Mouse (Mus musculus) adrenal gland (tissue): ENCODE data around the gene Ndc80.
"Not testable (repeated sequence)": the region's sequence is repeated elsewhere in the genome, so short reads cannot be mapped to it uniquely, and the experiment has no call there.

ENCODE experiments used
- intact Hi-C: fragments of 180-260 bp; cut with DNase I; formaldehyde crosslinking; loops from one replicate; pipeline ENCODE4 v1.15.1; 2025
- long read RNA-seq, 2 experiments: library from polyadenylated mRNA; unstranded; transcript quantifications; one replicate each; pipeline ENCODE4 v2.0.0; 2020; ENCODE audit warnings: borderline replicate concordance in 1 of 2; ENCODE audit not compliant: insufficient replicate concordance in 1 of 2

Ndc80 gene
- long read RNA-seq, experiment 1, partial matches to known transcripts = 1 of 1 reads
- long read RNA-seq, experiment 1, other reads (novel, unspliced or antisense) = 0 of 1 reads
- long read RNA-seq, experiment 2, partial matches to known transcripts = 0 of 2 reads
- long read RNA-seq, experiment 2, other reads (novel, unspliced or antisense) = 0 of 2 reads

DNA sequence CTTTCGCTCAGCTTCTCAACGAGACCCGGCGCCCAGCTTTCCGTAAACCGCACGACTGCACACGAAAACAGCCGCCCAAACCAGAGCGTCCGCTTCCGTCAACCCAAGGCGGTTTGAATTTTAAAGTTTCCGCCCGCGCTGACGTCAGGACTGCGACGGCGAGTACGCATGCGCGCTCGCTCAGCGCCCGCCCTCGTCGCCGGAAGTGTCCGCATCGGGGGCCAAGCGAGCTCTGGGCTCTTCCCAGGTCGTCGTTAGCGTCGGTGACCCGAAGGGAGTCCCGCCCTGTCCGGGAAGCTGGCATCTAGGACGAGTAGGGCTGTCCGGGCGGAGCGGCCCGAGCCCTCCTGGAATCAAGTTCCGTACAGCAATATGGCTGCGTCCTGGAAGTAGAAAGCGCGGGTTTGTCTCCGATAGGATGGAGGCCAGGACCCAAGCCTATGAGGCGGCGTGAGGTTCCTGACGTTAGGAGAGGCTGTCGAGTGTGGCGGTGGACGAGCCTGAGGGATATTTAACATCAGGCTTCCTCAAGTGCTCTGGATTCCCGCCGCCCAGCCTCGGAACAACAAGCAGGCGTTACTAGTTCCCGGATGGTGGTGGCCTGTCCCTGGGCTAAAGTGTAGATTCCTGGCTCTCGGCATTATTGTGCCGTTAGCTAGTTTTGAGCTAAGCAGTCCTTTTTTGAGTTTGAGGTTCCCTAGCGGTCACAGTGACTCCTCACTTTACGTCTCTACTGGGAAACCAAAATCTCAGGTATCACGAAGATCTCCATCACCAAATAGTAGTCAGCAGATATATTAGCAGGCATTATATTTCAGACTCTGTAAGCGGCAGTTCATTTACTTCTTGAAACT is at the start of gene Ndc80:
TSS of gene Ndc80 (minus strand) at position 147 of the 854 bp plus-strand sequence.
- intact Hi-C loops = loop anchor here (5.0 kb wide), 1 partner anchor 50 kb away; the partner anchor contains the start of gene Smchd1

DNA sequence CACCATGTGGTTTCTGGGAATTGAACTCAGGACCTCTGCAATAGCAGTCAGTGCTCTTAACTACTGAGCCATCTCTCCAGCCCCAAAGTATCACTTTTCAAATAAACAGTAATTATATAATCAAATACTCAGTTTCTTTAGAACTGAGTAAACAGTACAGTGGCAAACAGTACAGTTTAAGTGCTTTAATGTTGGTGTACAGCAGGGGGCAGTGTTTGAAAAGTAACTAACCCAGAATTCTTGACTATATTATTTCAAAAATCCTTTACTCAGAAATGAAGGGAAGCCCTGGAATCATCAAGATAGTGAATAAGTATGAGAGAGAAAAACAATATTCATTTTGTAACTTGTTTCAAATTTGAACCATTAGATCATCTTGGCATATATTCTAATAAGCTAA is 35.0 kb upstream of the Ndc80 start:
- intact Hi-C loops = loop anchor here (10.0 kb wide), 1 partner anchor 683 kb away; no protein-coding TSS in a partner anchor

DNA sequence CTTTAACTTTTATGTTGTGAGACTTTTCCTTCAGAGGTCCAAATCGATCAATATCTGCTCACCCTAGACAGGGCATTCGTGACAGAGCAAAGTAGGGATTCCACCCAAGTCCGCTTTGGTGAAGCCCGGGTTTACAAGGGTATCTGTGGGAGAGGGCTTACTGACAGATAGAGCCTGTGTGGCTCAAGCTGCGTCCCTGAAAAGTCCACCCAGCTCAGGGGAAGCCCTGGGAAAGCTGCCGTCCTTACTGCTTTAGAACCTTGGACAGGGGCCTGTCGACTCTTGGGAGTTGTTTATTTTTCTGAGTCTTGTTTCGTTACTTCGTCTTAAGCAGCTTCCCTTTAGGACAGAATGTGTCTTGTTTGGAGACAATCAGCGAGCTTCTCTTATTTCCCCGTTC is 26.2 kb upstream of the Ndc80 start:
- intact Hi-C loops = loop anchor here (5.0 kb wide), 1 partner anchor 319 kb away; no protein-coding TSS in a partner anchor

DNA sequence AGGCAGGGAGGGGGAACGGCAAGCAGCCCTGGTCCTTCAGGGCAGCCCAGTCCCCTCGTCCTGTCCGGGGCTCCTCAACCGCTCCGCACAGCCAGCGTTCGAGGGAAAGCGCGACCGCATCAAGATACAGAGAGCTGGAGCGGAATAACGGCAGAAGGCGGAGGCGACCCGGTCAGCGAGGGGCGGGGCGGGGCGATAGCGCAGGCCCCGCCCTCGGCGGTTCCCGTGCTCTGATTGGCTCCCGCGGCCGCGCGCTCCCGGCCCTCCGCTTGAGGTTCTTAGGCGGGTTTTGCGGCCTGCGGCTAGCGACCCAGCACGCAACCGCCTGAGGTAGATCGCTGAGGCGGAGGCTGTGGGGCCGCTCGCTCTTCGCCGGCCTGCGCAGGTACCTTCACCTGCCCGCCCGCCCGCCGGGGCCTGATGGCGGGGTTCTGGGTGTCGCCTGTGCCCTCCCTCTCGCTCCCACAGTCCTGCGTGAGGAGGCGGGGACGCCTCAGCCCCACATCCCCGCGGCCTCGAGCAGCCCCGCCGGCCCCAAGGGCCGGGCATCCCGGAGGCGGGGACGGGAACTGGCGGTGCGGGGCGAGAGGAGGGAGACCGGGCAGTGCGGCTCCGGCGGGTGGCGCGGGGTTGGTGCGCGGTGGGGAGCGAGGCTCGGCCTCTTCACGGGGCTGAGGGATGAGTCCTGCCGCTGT is 25.2 kb upstream of the Ndc80 start, which contains the start of gene Spdya:
TSS of gene Spdya (plus strand) at position 305 of the 695 bp plus-strand sequence.
- intact Hi-C loops = loop anchor here (5.0 kb wide), 1 partner anchor 320 kb away; no protein-coding TSS in a partner anchor

DNA sequence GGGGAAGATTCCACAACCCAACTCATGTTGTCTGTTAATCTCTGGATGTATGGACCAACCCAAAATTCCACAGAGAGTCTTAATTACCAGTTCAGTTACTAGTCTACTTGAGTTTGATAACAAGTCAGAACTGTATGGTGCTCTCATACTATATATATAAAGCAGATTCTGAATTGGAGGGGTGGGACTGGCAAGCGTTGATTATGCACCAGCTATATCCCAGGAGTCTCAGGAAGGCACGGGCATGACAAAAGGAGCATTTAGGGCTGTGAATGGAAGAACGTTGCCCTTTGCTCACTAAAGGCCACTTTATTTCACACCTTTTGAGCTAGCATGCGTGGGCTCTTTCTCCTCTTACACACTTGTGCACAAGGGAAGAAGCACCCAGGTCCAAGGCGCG is 24.7 kb upstream of the Ndc80 start:
- intact Hi-C loops = loop anchor here (5.0 kb wide), 1 partner anchor 321 kb away; no protein-coding TSS in a partner anchor

GRCm38 (mm10) chr17:71548586-71548985 is 21.9 kb upstream of the Ndc80 start:
- intact Hi-C loops = no loop called here

- intact Hi-C loops = no loop called here
Observed at GRCm38 (mm10) chr17:71537164-71537563, 10.5 kb upstream of the Ndc80 start.

DNA sequence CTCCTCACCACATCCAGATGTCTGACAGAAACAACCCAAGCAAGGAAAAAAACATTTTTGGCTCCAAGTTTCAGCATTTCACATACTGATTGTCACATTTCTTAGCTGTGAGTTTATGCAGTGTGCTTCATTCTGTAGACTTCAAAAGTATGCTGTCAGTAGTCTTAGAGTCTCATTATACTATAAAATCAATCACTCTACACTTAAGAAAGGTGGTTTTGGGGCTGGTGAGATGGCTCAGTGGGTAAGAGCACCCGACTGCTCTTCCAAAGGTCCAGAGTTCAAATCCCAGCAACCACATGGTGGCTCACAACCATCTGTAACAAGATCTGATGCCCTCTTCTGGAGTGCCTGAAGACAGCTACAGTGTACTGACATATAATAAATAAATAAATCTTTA is 8.9 kb upstream of the Ndc80 start:
- intact Hi-C loops = not testable (repeated sequence)

GRCm38 (mm10) chr17:71528042-71528441 is 1.4 kb upstream of the Ndc80 start:
- intact Hi-C loops = loop anchor here (5.0 kb wide), 1 partner anchor 51 kb away; the partner anchor contains the start of gene Smchd1

DNA sequence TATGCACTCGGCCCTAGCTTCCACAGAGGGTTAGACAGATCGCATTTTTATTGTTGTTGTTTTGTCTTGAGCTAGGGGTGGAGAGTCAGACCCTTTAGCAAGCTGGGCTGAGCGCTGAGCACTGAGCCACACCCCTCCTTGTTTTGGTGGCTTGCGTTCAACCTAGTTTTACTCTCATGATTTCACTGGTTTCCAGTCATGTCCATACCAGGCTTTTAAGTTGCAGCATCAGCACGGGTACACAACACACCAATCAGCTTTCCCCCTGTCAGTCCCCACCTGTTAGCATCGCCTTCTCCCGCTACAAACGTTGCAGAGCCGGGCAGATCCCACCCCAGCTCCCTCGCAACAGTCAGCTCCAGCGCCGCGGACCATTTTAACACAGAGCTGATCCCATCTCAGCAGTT is 352 bp downstream of the Ndc80 start:
- intact Hi-C loops = loop anchor here (5.0 kb wide), 1 partner anchor 49 kb away; the partner anchor contains the start of gene Smchd1

DNA sequence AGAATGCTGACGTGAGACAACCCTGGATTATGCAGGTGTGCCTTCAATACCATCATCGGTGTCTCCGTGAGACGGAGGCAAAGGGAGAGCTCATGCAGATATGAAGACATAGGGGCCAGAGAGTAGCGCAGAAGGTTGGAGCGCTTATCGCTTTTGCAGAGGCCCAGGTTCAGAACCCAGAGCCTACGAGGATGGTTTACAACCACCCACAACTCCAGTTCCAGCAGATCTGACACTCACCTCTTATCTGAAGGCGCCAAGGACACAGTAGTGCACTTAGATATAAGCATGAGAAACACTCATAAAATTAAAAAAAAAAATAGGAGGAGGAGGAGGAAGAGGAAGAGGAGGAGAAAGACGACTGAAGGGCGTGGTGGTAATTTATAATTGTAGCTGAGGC is 16.4 kb downstream of the Ndc80 start:
- intact Hi-C loops = no loop called here

DNA sequence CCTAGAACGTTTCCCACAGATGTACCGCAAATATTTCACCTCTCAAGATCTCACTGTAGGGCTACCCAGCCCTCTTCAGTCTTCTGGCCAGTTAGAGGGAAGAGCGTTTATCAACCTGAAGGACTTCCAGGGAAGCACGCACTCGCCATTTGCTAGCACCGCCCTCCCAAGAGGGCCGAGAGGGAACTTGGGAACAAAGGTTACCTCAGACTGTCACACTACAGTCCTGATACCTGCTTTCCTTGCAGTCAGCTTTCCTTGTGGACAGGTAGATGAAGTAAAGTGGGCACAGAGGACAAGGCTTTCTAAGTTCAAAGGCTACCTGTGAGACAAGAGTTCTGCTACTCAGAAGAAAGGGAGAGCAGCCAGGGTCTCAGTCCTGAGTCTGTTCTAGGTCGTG is 19.8 kb downstream of the Ndc80 start:
- intact Hi-C loops = no loop called here

DNA sequence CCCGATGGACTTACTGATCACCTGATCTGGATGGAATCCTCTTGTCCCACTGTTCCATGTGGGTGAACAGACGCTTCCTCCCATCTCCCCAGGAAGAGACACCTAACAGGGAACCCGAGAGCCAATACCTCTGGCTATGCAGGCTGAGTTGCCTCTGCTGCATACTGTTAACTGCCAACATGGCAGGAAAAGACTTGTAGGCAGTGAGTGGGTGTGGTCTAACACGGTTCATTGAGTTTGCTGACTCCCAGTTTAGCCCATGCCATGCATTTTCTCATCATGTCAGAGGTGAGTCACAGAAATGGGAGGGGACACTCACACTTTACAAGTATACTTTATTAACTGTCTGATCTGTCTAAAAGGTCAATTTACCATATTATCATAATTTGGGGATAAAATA is 30.9 kb downstream of the Ndc80 start:
- intact Hi-C loops = no loop called here

DNA sequence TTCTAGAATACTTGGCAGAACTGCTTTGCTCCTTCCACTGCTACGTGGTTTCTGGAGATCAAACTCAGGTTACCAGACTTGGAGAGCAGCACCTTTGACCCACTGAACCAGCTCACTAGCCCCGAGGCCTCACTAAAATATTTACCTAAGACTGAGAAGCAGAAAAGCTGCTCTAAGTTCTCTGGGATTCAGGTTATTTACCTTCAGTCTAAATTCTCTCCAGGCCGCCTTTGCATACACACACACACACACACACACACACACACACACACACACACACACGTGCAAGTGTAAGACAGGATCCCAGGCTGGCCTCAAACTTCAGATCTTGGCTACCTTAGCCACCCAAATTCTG is 35.3 kb downstream of the Ndc80 start:
- intact Hi-C loops = no loop called here

- intact Hi-C loops = no loop called here
Observed at GRCm38 (mm10) chr17:71490666-71491331, 35.9 kb downstream of the Ndc80 start.

GRCm38 (mm10) chr17:71489703-71490461 is 36.8 kb downstream of the Ndc80 start:
- intact Hi-C loops = no loop called here

- intact Hi-C loops = no loop called here
Observed at GRCm38 (mm10) chr17:71486231-71486851, 40.3 kb downstream of the Ndc80 start.

DNA sequence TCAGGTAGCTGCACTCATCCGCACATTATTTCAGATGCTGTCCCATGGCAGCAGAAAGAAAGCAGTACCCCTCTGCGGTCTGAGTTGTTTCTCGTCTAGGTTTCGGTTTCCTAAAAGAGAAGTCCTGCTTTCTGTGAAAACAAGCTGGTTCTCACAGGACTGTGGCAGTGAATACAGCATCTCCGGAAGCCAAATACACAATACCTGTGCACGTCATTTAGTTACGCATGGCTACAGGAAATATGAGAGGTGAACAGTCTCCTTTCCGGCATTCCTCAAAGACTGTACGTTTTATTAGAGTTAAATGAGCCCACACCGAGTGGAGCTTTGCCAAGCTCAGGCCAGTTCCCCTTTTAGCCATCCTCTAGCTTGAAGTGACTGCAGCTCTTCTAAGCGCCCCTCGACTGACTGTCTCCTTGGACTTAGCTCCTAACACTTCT is 40.8 kb downstream of the Ndc80 start:
- intact Hi-C loops = no loop called here

- intact Hi-C loops = no loop called here
Observed at GRCm38 (mm10) chr17:71484711-71485110, 41.9 kb downstream of the Ndc80 start.
